Mouse (Mus musculus): ENCODE results near the gene Cartpt. TPM values are rescaled to one million over a fixed set of nuclear protein-coding genes. Genes with fewer than 3 reads are reported as not detected.

Gene Cartpt
- total and polyA plus RNA-seq, 3 experiments: not detected

- Histone ChIP-seq H3K9ac (ENCODE audit: insufficient read depth, low read depth) (no peak overlapping the region), H3K4me3 (replicated peaks in 1 of 3; ENCODE audit: low read depth in 2 of 3, low read length in 2 of 3, poor library complexity in 1 of 3) (no peak overlapping the region), H3K9me3 (replicated peaks; ENCODE audit: low read length) (no peaks in the 10 kb centered on the region), H3K4me2 (ENCODE audit: insufficient read depth, low read depth, poor library complexity, severe bottlenecking) (peak overlapping the region; percentile 60), H3K27ac (ENCODE audit: insufficient read depth, low read depth) (no peak overlapping the region), H3K36me3 (replicated peaks in 1 of 2; ENCODE audit: control insufficient read depth in 1 of 2, insufficient read depth in 1 of 2, low read length in 1 of 2) (no peaks in the 10 kb centered on the region), H3K79me2 (replicated peaks; ENCODE audit: control insufficient read depth, extremely low read depth, insufficient read depth, poor library complexity, severe bottlenecking) (no peaks in the 10 kb centered on the region), H3K4me1 (ENCODE audit: control insufficient read depth in 1 of 2, insufficient read depth in 2 of 2) (no peaks in the 10 kb centered on the region), H3K27me3 (replicated peaks) (no peaks in the 10 kb centered on the region)
- DNase-seq (ENCODE audit: extremely low read depth): no peak
- in situ Hi-C loops (cut with MboI; ENCODE audit: low pct_ligation_motif_present, low pct_unique_long_range_greater_than_20kb, low sequenced_read_pairs): loop anchor here (10.0 to 25.0 kb wide), 3 partner anchors 237 to 475 kb away; partner anchors contain the start of gene Map1b
- dilution Hi-C loops (cut with MboI; ENCODE audit: extremely low pct_ligation_motif_present, extremely low pct_unique_long_range_greater_than_20kb, low sequenced_read_pairs): no loop called here
- TF ChIP-seq SMC3 (IDR thresholded peaks at IDR 0.05; ENCODE audit: low read depth, low read length): peak; percentile 46
- TF ChIP-seq ZMIZ1 (IDR thresholded peaks at IDR 0.05; ENCODE audit: low read depth, low read length): no peak
- peak; percentile 18 for TF ChIP-seq RAD21 (IDR thresholded peaks at IDR 0.05; ENCODE audit: low read depth, low read length)
- TF ChIP-seq CTCF (conservative IDR thresholded peaks at IDR 0.05 in 1 of 2, IDR thresholded peaks at IDR 0.05 in 1 of 2; ENCODE audit: low read depth in 2 of 2, low read length in 2 of 2): peak in 1 of 2 experiments; percentile 59; a peak in 2 of 4 replicates
Measured at GRCm38 (mm10) chr13:99849597-99849996, 51.3 kb downstream of the Cartpt start.

Other genes starting within 250 kb of the Cartpt start
- gene Mccc2, start 114.5 kb upstream of the Cartpt start, total RNA-seq (2012; rRNA removed): 19.5 and 20.6 TPM in 2 replicates
- gene Mccc2, start 114.5 kb upstream of the Cartpt start, total RNA-seq (2014; rRNA removed): 22.3 and 26.2 TPM in 2 replicates
- gene Mccc2, start 114.5 kb upstream of the Cartpt start, polyA plus RNA-seq (2012; ENCODE audit: insufficient read length, low read depth): 19.0 and 21.7 TPM in 2 replicates
- 20.0 and 23.7 TPM in 2 replicates for gene Bdp1, start 203.0 kb upstream of the Cartpt start, total RNA-seq (2012; rRNA removed)
- gene Bdp1, start 203.0 kb upstream of the Cartpt start, total RNA-seq (2014; rRNA removed): 24.2 and 24.7 TPM in 2 replicates
- gene Bdp1, start 203.0 kb upstream of the Cartpt start, polyA plus RNA-seq (2012; ENCODE audit: insufficient read length, low read depth): 22.0 and 22.9 TPM in 2 replicates
- 16.7 and 20.5 TPM in 2 replicates for gene Serf1, start 206.9 kb upstream of the Cartpt start, total RNA-seq (2012; rRNA removed)
- gene Serf1, start 206.9 kb upstream of the Cartpt start, total RNA-seq (2014; rRNA removed): 10.9 and 11.6 TPM in 2 replicates
- 12.5 and 13.7 TPM in 2 replicates for gene Serf1, start 206.9 kb upstream of the Cartpt start, polyA plus RNA-seq (2012; ENCODE audit: insufficient read length, low read depth)
- gene Smn1, start 223.8 kb upstream of the Cartpt start, total RNA-seq (2012; rRNA removed): 31.2 and 36.7 TPM in 2 replicates
- gene Smn1, start 223.8 kb upstream of the Cartpt start, total RNA-seq (2014; rRNA removed): 27.7 and 35.0 TPM in 2 replicates
- 122 and 141 TPM in 2 replicates for gene Smn1, start 223.8 kb upstream of the Cartpt start, polyA plus RNA-seq (2012; ENCODE audit: insufficient read length, low read depth)